Mouse (Mus musculus): ENCODE measurements around the gene Tnip1. TPM values are rescaled to one million over a fixed set of nuclear protein-coding genes. Genes with fewer than 3 reads are reported as not detected.

The Tnip1 gene
- polyA plus RNA-seq, 1 experiment from 2014 or later: 20.5 TPM

GRCm38 (mm10) chr11:54988754-54989349 is 26.1 kb upstream of the Tnip1 start:
- Histone ChIP-seq H3K9me3 (ENCODE audit: control insufficient read depth, low read length) (no peaks in the 10 kb centered on the region), H3K36me3 (ENCODE audit: control insufficient read depth, insufficient read depth, low read length) (peaks cover 95% of the 10 kb centered on the region), H3K4me2 (ENCODE audit: low read length) (no peak overlapping the region), H3K4me1 (replicated peaks; ENCODE audit: control insufficient read depth, insufficient read depth, low read length) (0 out of 2 replicates have a peak, but pooled peaks cover 4% of the 10 kb centered on the region), H3K27ac (ENCODE audit: low read depth) (no peak overlapping the region), H3K9ac (ENCODE audit: low read length) (no peak overlapping the region), H3K4me3 (ENCODE audit: low read depth, low read length) (no peak overlapping the region), H3K27me3 (replicated peaks; ENCODE audit: control insufficient read depth, insufficient read depth, low read length) (no peaks in the 10 kb centered on the region)
- 62% methylated on average over 8 of the region's 8 CpGs for WGBS
- no peak for DNase-seq (ENCODE audit: low spot score)
- no peak for ATAC-seq (replicated peaks; ENCODE audit: low FRiP score, low TSS enrichment, low read depth)

- H3K4me1 ChIP-seq (replicated peaks; ENCODE audit: control insufficient read depth, insufficient read depth, low read length): 0 out of 2 replicates have a peak, but pooled peaks cover 4% of the 10 kb centered on the region
- no peak overlapping the region for H3K4me2 ChIP-seq (ENCODE audit: low read length)
- no peak overlapping the region for H3K9ac ChIP-seq (ENCODE audit: low read length)
- no peaks in the 10 kb centered on the region for H3K9me3 ChIP-seq (ENCODE audit: control insufficient read depth, low read length)
- no peak for ATAC-seq (replicated peaks; ENCODE audit: low FRiP score, low TSS enrichment, low read depth)
- peaks cover 95% of the 10 kb centered on the region for H3K36me3 ChIP-seq (ENCODE audit: control insufficient read depth, insufficient read depth, low read length)
- H3K27me3 ChIP-seq (replicated peaks; ENCODE audit: control insufficient read depth, insufficient read depth, low read length): no peaks in the 10 kb centered on the region
- no peak overlapping the region for H3K4me3 ChIP-seq (ENCODE audit: low read depth, low read length)
- H3K27ac ChIP-seq (ENCODE audit: low read depth): no peak overlapping the region
- DNase-seq (ENCODE audit: low spot score): peak; percentile 76
- 88% methylated on average over 1 of the region's 1 CpGs for WGBS
Measured at GRCm38 (mm10) chr11:54987974-54988373, 25.3 kb upstream of the Tnip1 start.

- H3K27ac ChIP-seq (ENCODE audit: low read depth): no peak overlapping the region
- DNase-seq (ENCODE audit: low spot score): no peak
- 0 out of 2 replicates have a peak, but pooled peaks cover 4% of the 10 kb centered on the region for H3K4me1 ChIP-seq (replicated peaks; ENCODE audit: control insufficient read depth, insufficient read depth, low read length)
- H3K36me3 ChIP-seq (ENCODE audit: control insufficient read depth, insufficient read depth, low read length): peaks cover 99% of the 10 kb centered on the region
- WGBS: 75% methylated on average over 3 of the region's 3 CpGs
- no peaks in the 10 kb centered on the region for H3K27me3 ChIP-seq (replicated peaks; ENCODE audit: control insufficient read depth, insufficient read depth, low read length)
- H3K4me2 ChIP-seq (ENCODE audit: low read length): no peak overlapping the region
- no peaks in the 10 kb centered on the region; the same call in 1 of the 2 replicates for H3K9me3 ChIP-seq (ENCODE audit: control insufficient read depth, low read length)
- H3K4me3 ChIP-seq (ENCODE audit: low read depth, low read length): no peak overlapping the region
- no peak overlapping the region for H3K9ac ChIP-seq (ENCODE audit: low read length)
- ATAC-seq (replicated peaks; ENCODE audit: low FRiP score, low TSS enrichment, low read depth): no peak
Measured at GRCm38 (mm10) chr11:54985086-54985485, 22.4 kb upstream of the Tnip1 start.

- H3K36me3 ChIP-seq (ENCODE audit: control insufficient read depth, insufficient read depth, low read length): peaks cover 99% of the 10 kb centered on the region
- ATAC-seq (replicated peaks; ENCODE audit: low FRiP score, low TSS enrichment, low read depth): peak; percentile 12; the same call in 1 of the 2 replicates
- H3K4me3 ChIP-seq (ENCODE audit: low read depth, low read length): no peak overlapping the region
- no peaks in the 10 kb centered on the region; the same call in 1 of the 2 replicates for H3K9me3 ChIP-seq (ENCODE audit: control insufficient read depth, low read length)
- no peak overlapping the region for H3K9ac ChIP-seq (ENCODE audit: low read length)
- no peak overlapping the region for H3K4me2 ChIP-seq (ENCODE audit: low read length)
- 61% methylated on average over 4 of the region's 4 CpGs for WGBS
- H3K27ac ChIP-seq (ENCODE audit: low read depth): no peak overlapping the region
- H3K4me1 ChIP-seq (replicated peaks; ENCODE audit: control insufficient read depth, insufficient read depth, low read length): 0 out of 2 replicates have a peak, but pooled peaks cover 4% of the 10 kb centered on the region
- no peaks in the 10 kb centered on the region for H3K27me3 ChIP-seq (replicated peaks; ENCODE audit: control insufficient read depth, insufficient read depth, low read length)
- DNase-seq (ENCODE audit: low spot score): no peak
Measured at GRCm38 (mm10) chr11:54984581-54984980, 21.9 kb upstream of the Tnip1 start.

GRCm38 (mm10) chr11:54984085-54984484 is 21.4 kb upstream of the Tnip1 start:
- WGBS: 3% methylated on average over 6 of the region's 6 CpGs
- Histone ChIP-seq H3K4me2 (ENCODE audit: low read length) (no peak overlapping the region), H3K4me1 (replicated peaks; ENCODE audit: control insufficient read depth, insufficient read depth, low read length) (0 out of 2 replicates have a peak, but pooled peaks cover 2% of the 10 kb centered on the region), H3K27ac (ENCODE audit: low read depth) (no peak overlapping the region), H3K36me3 (ENCODE audit: control insufficient read depth, insufficient read depth, low read length) (peaks cover 99% of the 10 kb centered on the region), H3K9ac (ENCODE audit: low read length) (no peak overlapping the region), H3K27me3 (replicated peaks; ENCODE audit: control insufficient read depth, insufficient read depth, low read length) (no peaks in the 10 kb centered on the region), H3K4me3 (ENCODE audit: low read depth, low read length) (no peak overlapping the region), H3K9me3 (ENCODE audit: control insufficient read depth, low read length) (no peaks in the 10 kb centered on the region; the same call in 1 of the 2 replicates)
- DNase-seq (ENCODE audit: low spot score): peak; percentile 94
- peak; percentile 3; the same call in 1 of the 2 replicates for ATAC-seq (replicated peaks; ENCODE audit: low FRiP score, low TSS enrichment, low read depth)

GRCm38 (mm10) chr11:54982520-54982919 is 19.8 kb upstream of the Tnip1 start:
- peaks cover 98% of the 10 kb centered on the region for H3K36me3 ChIP-seq (ENCODE audit: control insufficient read depth, insufficient read depth, low read length)
- no peak overlapping the region for H3K27ac ChIP-seq (ENCODE audit: low read depth)
- ATAC-seq (replicated peaks; ENCODE audit: low FRiP score, low TSS enrichment, low read depth) (no peak), DNase-seq (ENCODE audit: low spot score) (no peak)
- H3K27me3 ChIP-seq (replicated peaks; ENCODE audit: control insufficient read depth, insufficient read depth, low read length): no peaks in the 10 kb centered on the region
- WGBS: 88% methylated on average over 6 of the region's 6 CpGs
- no peaks in the 10 kb centered on the region; the same call in 1 of the 2 replicates for H3K9me3 ChIP-seq (ENCODE audit: control insufficient read depth, low read length)
- peaks cover 6% of the 10 kb centered on the region for H3K4me1 ChIP-seq (replicated peaks; ENCODE audit: control insufficient read depth, insufficient read depth, low read length)
- H3K4me3 ChIP-seq (ENCODE audit: low read depth, low read length): no peak overlapping the region
- no peak overlapping the region for H3K9ac ChIP-seq (ENCODE audit: low read length)
- no peak overlapping the region for H3K4me2 ChIP-seq (ENCODE audit: low read length)

GRCm38 (mm10) chr11:54981630-54982029 is 18.9 kb upstream of the Tnip1 start:
- Histone ChIP-seq H3K4me1 (replicated peaks; ENCODE audit: control insufficient read depth, insufficient read depth, low read length) (peaks cover 6% of the 10 kb centered on the region), H3K27ac (ENCODE audit: low read depth) (no peak overlapping the region), H3K4me2 (ENCODE audit: low read length) (no peak overlapping the region), H3K9me3 (ENCODE audit: control insufficient read depth, low read length) (no peaks in the 10 kb centered on the region; the same call in 1 of the 2 replicates), H3K9ac (ENCODE audit: low read length) (no peak overlapping the region), H3K27me3 (replicated peaks; ENCODE audit: control insufficient read depth, insufficient read depth, low read length) (no peaks in the 10 kb centered on the region), H3K36me3 (ENCODE audit: control insufficient read depth, insufficient read depth, low read length) (peaks cover 89% of the 10 kb centered on the region), H3K4me3 (ENCODE audit: low read depth, low read length) (no peak overlapping the region)
- ATAC-seq (replicated peaks; ENCODE audit: low FRiP score, low TSS enrichment, low read depth): no peak
- DNase-seq (ENCODE audit: low spot score): no peak
- 88% methylated on average over 4 of the region's 4 CpGs for WGBS

- Histone ChIP-seq H3K9ac (ENCODE audit: low read length) (no peak overlapping the region), H3K27me3 (replicated peaks; ENCODE audit: control insufficient read depth, insufficient read depth, low read length) (no peaks in the 10 kb centered on the region), H3K9me3 (ENCODE audit: control insufficient read depth, low read length) (no peaks in the 10 kb centered on the region; the same call in 1 of the 2 replicates), H3K4me2 (ENCODE audit: low read length) (no peak overlapping the region), H3K4me3 (ENCODE audit: low read depth, low read length) (no peak overlapping the region), H3K27ac (ENCODE audit: low read depth) (peak overlapping the region; percentile 63; the same call in 1 of the 2 replicates), H3K36me3 (ENCODE audit: control insufficient read depth, insufficient read depth, low read length) (peaks cover 48% of the 10 kb centered on the region), H3K4me1 (replicated peaks; ENCODE audit: control insufficient read depth, insufficient read depth, low read length) (peaks cover 16% of the 10 kb centered on the region)
- DNase-seq (ENCODE audit: low spot score): peak; percentile 70
- ATAC-seq (replicated peaks; ENCODE audit: low FRiP score, low TSS enrichment, low read depth): peak; percentile 47
- 16% methylated on average over 6 of the region's 6 CpGs for WGBS
Measured at GRCm38 (mm10) chr11:54977385-54977937, 14.7 kb upstream of the Tnip1 start.

Data from intestine, embryonic 14.5 days (tissue).